Mouse (Mus musculus) midbrain, embryonic 12.5 days (tissue): Measurements from ENCODE around the gene Dnajc30. TPM values are rescaled to one million over a fixed set of nuclear protein-coding genes. Genes with fewer than 3 reads are reported as not detected.

Experiments
- ATAC-seq: fragments of 200-750 bp; cut with Nextera tagmentation; 2 replicates; pipeline ENCODE4 v1.8.0; 2017; ENCODE audit warnings: low read depth, moderate TSS enrichment, moderate library complexity; ENCODE audit not compliant: low FRiP score
- H3K27ac ChIP-seq: fragments of 300-500 bp; sonication (generic); replicated peaks from 2 replicates; pipeline ENCODE4 v1.5.1; 2016; ENCODE audit warnings: mild to moderate bottlenecking
- H3K27me3 ChIP-seq: fragments of 300-500 bp; sonication (generic); 2 replicates; pipeline ENCODE4 v1.6.1; 2016; ENCODE audit warnings: mild to moderate bottlenecking
- H3K36me3 ChIP-seq: fragments of 300-500 bp; sonication (generic); 2 replicates; pipeline ENCODE4 v1.6.1; 2016
- H3K4me1 ChIP-seq: fragments of 300-500 bp; sonication (generic); 2 replicates; pipeline ENCODE4 v1.6.1; 2016
- H3K4me2 ChIP-seq: fragments of 300-500 bp; sonication (generic); replicated peaks from 2 replicates; pipeline ENCODE4 v1.6.1; 2016; ENCODE audit warnings: mild to moderate bottlenecking, moderate library complexity
- H3K4me3 ChIP-seq: fragments of 300-500 bp; sonication (generic); 2 replicates; pipeline ENCODE4 v1.5.1; 2016; ENCODE audit warnings: mild to moderate bottlenecking
- H3K9ac ChIP-seq: fragments of 300-500 bp; sonication (generic); replicated peaks from 2 replicates; pipeline ENCODE4 v1.6.1; 2016; ENCODE audit warnings: mild to moderate bottlenecking, moderate library complexity
- H3K9me3 ChIP-seq: fragments of 300-500 bp; sonication (generic); 2 replicates; pipeline ENCODE4 v1.6.1; 2016; ENCODE audit warnings: mild to moderate bottlenecking
- WGBS: fragments of 180-500 bp; shearing (Covaris S2); methylation state at CpG from one replicate; pipeline ENCODE4 v1.1.7; 2016; 5-methylcytosine and 5-hydroxymethylcytosine counted together
- polyA plus RNA-seq: library from polyadenylated mRNA; unstranded; fragments of >200 nt; fragmentation: Nextera tagmentation; extraction: Ambion mirVana; gene quantifications from 2 replicates; pipeline ENCODE4 v1.2.1, GENCODE M21; 2016

The Dnajc30 gene
- polyA plus RNA-seq, result 27.6 and 28.3 TPM in 2 replicates

DNA sequence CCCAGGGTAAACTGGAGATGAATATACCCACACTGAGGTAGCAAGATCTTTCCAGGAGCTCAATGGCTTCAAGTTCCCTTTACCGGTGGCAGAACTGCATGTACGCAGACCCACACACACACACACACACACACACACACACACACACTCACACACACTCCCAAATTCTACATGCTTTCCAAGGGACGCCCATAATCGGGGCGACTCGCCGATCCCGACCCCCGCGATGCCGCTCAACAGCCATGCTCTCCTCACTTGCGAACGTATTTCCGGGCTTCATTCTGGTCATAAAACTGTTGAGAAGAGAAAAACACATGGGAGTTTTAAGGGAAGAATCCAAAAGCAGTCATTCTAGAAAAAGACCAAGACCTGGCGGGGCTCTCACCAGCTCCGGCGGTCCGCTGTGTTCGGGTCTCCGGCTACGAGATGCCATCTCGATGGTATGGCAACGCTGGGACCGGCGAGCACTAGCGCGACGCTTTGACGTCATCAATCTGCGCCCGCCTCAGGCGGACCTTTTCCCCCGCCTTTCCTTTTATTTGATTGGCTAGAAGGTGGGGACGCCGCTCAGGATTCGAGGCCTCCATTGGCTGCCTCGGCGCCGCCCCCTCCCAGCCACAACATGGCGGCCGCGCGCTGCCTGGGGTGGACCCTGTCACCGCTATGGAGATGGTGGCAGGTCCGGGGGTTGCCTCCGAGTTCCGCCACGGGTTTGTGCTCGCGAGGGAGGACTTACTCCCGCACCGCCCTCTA, at the start of gene Dnajc30:
Gene Dnajc30 (plus strand): TSS at position 574 of the 753 bp plus-strand sequence.
- H3K4me3 ChIP-seq, result peak within 1 kb of the TSS; percentile 95
- peak within 1 kb of the TSS; percentile 93 for H3K4me2 ChIP-seq
- H3K27ac ChIP-seq, result peak within 1 kb of the TSS; percentile 60
- no peaks in the 10 kb centered on the region for H3K9me3 ChIP-seq
- peaks cover 26% of the 10 kb centered on the region for H3K4me1 ChIP-seq
- peaks cover 57% of the 10 kb centered on the region for H3K36me3 ChIP-seq
- H3K27me3 ChIP-seq, result no peaks in the 10 kb centered on the region
- ATAC-seq, result peak; percentile 96
- peak within 1 kb of the TSS; percentile 86 for H3K9ac ChIP-seq
- WGBS, result under 1% methylated on average over 52 of the region's 52 CpGs

DNA sequence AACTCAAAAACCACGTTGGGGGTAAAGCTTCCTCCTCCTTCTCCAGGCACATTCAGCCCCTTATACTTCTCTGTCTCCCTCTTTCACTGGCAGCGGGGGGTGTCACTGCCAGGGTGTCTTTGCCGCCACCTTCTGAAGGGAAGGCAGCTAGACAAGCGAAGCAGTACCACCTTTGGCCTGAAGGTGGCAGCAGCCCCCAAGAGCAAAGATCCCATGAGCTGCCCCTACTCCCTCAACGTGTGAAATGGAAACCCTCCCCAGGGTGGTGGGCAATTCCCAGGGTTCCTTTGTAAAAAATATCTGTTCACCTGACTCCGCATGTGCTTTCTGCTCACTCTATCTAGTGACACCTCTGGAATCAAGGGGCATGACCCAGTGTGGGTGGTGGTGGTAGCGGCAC, 48.5 kb upstream of the Dnajc30 start:
- Histone ChIP-seq H3K4me3 (no peak overlapping the region), H3K36me3 (no peaks in the 10 kb centered on the region), H3K4me2 (no peak overlapping the region), H3K27me3 (peaks cover 20% of the 10 kb centered on the region), H3K9me3 (no peaks in the 10 kb centered on the region), H3K4me1 (peaks cover 29% of the 10 kb centered on the region), H3K27ac (no peak overlapping the region), H3K9ac (no peak overlapping the region)
- 16% methylated on average over 7 of the region's 7 CpGs for WGBS
- ATAC-seq, result no peak

DNA sequence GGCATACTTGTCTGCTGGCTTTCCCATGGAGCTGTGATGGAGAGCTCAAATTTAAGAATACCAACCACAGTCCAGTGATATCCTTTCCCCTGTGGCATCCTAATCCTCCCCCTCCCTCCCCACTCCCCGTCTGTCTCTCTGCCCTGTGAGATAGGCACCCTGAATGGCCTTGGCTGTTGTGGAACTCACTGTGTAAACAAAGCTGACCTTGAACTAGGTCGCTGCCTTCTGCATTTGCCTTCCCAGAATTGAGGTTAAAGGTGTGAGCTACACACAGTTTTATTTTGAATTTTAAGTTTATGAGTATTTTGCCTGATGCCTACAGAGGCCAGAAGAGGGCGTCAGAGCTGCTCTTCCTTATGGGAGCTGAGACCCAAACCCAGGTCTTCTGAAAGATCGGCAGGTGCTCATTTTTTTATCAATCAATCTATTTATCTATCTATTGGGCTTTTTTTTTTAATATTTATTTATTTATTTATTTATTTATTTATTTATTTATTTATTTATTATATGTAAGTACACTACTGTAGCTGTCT, 47.7 kb upstream of the Dnajc30 start:
- H3K4me2 ChIP-seq, result no peak overlapping the region
- H3K36me3 ChIP-seq, result no peaks in the 10 kb centered on the region
- H3K27me3 ChIP-seq, result peaks cover 14% of the 10 kb centered on the region
- 51% methylated on average over 4 of the region's 4 CpGs for WGBS
- no peak overlapping the region for H3K4me3 ChIP-seq
- no peaks in the 10 kb centered on the region for H3K9me3 ChIP-seq
- H3K27ac ChIP-seq, result no peak overlapping the region
- no peak overlapping the region for H3K9ac ChIP-seq
- peaks cover 21% of the 10 kb centered on the region for H3K4me1 ChIP-seq
- no peak for ATAC-seq

DNA sequence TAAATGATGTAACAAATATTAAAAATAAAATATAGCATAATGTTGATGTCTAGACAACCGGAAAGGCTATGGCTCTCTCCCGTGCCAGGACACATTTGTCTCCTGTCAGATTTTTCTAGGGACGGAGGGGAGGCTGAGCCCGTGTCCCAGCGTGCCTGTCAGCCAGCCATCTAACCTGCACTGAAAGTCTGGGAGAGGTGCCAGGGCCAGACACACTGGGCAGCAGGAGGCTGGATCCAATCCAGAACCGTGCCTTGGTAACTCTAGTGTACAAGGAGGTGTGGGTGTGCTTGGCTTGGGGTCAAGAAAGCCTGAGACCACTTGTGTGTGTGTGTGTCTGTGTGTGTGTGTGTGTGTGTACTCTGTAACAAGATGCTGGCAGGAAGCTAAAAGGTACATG, 42.2 kb upstream of the Dnajc30 start:
- no peak for ATAC-seq
- no peak overlapping the region for H3K9ac ChIP-seq
- H3K27ac ChIP-seq, result no peak overlapping the region
- no peak overlapping the region for H3K4me3 ChIP-seq
- H3K9me3 ChIP-seq, result no peaks in the 10 kb centered on the region
- peaks cover 10% of the 10 kb centered on the region for H3K4me1 ChIP-seq
- H3K36me3 ChIP-seq, result no peaks in the 10 kb centered on the region
- no peak overlapping the region for H3K4me2 ChIP-seq
- peaks cover 12% of the 10 kb centered on the region for H3K27me3 ChIP-seq
- 85% methylated on average over 6 of the region's 6 CpGs for WGBS

DNA sequence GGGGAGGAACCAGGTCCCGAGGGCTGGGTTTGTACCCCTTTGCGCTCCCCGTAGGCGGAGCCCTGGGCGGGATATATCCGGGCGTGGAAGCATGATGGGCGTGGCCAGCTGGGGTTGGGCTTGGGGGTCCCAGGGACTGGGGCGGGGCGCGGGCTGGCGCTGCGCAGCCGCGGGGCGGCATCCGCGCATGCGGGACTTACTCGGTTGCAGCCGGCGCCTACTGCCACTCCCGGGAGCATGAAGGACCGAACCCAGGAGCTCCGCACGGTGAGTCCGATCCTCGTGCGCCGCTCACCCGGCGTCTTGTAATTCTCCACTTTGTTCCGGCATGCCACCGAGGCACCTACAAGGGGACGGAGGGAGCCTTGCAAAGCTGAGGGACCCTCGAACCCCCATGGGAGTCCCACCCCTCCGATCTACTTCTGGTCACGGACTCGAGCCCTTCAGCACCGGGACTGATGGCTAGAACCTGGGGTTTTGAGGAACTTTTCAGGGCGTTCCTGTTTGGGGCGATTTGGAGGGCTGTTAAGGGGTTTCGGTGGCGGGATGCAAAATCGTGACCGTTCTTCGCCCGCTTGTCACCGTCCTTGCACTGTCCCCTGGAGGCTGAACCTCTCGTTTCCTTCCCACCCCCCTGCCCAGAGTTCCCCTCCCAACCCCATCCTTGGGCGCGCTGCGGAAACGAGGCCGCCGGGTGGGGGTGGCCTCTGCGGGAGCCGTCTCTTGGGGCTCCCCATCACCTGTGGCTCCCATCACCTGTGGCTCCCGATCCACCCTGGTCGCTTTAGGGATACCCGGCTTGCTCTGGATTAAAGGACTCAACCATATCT, 40.4 kb upstream of the Dnajc30 start, which contains the start of gene Stx1a:
Gene Stx1a (plus strand): TSS at position 139 of the 830 bp plus-strand sequence.
- peak; percentile 97 for ATAC-seq
- H3K4me3 ChIP-seq, result peak within 1 kb of the TSS; percentile 66
- H3K27ac ChIP-seq, result no peak within 1 kb of the TSS
- no peaks in the 10 kb centered on the region for H3K9me3 ChIP-seq
- H3K36me3 ChIP-seq, result no peaks in the 10 kb centered on the region
- 1% methylated on average over 61 of the region's 61 CpGs for WGBS
- H3K4me2 ChIP-seq, result peak within 1 kb of the TSS; percentile 92
- peaks cover 12% of the 10 kb centered on the region for H3K27me3 ChIP-seq
- peaks cover 10% of the 10 kb centered on the region for H3K4me1 ChIP-seq
- peak within 1 kb of the TSS; percentile 59 for H3K9ac ChIP-seq

DNA sequence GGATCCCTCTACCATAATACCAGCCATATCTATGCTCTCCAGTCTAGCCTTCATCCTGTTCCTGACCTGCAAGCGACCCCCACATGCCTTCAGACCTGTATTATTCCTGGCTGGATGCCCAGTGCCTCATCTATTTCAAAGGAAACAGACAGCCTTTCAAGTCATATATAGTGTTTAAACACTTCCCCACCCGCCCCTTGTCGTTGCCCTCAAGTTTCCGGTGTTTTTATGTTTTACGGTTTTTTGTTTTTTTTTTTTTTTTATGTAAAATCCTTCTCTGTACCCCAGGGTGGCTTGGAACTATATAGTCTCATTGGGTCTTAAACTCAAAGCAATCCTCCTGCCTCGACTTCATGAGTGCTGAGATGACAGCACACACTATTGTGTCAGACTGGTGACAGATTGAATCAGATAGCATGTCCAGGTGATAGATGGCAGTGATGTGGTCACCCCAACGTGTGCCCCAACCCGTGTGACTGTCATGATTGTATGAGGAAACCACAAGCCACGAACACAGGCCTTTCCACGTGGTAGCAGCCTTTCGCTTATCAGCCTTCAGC, 39.3 kb upstream of the Dnajc30 start:
- no peak overlapping the region for H3K9ac ChIP-seq
- peaks cover 16% of the 10 kb centered on the region for H3K4me1 ChIP-seq
- 80% methylated on average over 11 of the region's 11 CpGs for WGBS
- peak overlapping the region; percentile 66 for H3K4me3 ChIP-seq
- H3K36me3 ChIP-seq, result no peaks in the 10 kb centered on the region
- peaks cover 12% of the 10 kb centered on the region for H3K27me3 ChIP-seq
- H3K4me2 ChIP-seq, result peak overlapping the region; percentile 92; the same call in 1 of the 2 replicates
- no peak overlapping the region for H3K27ac ChIP-seq
- H3K9me3 ChIP-seq, result no peaks in the 10 kb centered on the region
- no peak for ATAC-seq

DNA sequence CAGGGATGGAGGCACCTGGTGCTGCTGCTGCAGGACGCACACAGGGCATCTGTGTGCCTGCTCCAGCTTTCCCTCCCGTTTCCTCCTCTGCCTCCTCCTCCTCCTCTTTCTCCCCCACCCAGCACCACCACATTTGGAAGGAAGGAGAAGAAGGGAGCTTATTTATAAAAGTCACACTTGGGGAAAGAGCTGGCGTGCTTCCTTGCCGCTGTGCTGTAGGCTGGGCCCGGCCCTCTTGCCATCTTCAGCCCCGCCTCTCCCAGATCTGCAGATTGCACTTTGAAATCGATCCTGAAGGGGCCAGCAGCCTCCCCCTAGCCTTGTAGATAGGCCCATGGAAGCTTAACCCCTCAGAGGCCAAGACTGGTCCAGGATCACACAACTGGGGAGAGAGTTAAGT, 38.1 kb upstream of the Dnajc30 start:
- WGBS, result 26% methylated on average over 7 of the region's 7 CpGs
- Histone ChIP-seq H3K27ac (no peak overlapping the region), H3K36me3 (no peaks in the 10 kb centered on the region), H3K9me3 (0 out of 2 replicates have a peak, but pooled peaks cover 3% of the 10 kb centered on the region), H3K9ac (no peak overlapping the region), H3K4me1 (peaks cover 16% of the 10 kb centered on the region), H3K4me3 (no peak overlapping the region), H3K4me2 (no peak overlapping the region), H3K27me3 (peaks cover 12% of the 10 kb centered on the region)
- no peak for ATAC-seq

DNA sequence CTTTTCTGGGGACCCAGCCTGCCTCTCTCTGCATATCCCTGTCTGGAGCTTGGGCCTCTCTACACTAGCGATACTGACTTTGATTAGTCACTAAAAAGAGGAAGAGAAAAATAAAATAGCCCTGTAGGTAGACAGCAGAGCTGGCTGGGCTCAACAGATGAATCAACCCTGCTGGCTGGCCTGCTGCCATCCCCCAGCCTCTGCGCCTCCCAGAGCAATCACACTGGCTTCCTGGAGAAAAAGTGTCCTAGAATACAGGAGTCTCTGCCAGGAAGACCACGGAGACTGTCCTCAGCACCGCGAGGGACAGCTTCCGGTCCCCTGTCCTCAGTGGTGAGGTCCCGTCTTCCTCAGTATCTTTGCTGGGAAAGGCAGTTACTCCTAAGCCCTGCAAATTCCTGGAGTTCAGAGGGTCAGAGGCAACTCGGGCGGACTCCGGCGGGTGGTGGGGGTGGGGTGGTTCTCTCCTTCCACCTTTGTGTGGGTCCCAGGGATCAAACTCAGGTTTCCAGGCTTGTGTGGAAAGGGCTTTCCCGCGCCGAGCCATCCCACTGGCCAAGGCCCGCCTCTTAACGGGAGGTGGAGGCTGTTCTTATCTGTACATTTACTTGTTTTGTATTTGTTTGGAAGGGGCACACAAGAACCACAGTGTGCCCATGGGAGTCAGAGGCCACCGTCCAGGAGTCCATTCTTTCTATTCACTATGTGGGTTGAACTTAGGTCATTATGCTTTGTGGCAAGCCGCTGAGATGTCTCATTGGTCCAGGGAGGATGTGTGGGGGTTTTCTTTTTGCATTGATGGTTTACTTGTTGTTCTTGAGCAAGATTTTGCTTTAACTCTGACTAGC, 34.8 kb upstream of the Dnajc30 start:
- H3K9me3 ChIP-seq, result 0 out of 2 replicates have a peak, but pooled peaks cover 3% of the 10 kb centered on the region
- ATAC-seq, result no peak
- no peak overlapping the region for H3K27ac ChIP-seq
- H3K4me3 ChIP-seq, result no peak overlapping the region
- peaks cover 4% of the 10 kb centered on the region; the same call in 1 of the 2 replicates for H3K27me3 ChIP-seq
- no peak overlapping the region for H3K9ac ChIP-seq
- peaks cover 11% of the 10 kb centered on the region for H3K4me1 ChIP-seq
- no peak overlapping the region for H3K4me2 ChIP-seq
- no peaks in the 10 kb centered on the region for H3K36me3 ChIP-seq
- 58% methylated on average over 18 of the region's 18 CpGs for WGBS

DNA sequence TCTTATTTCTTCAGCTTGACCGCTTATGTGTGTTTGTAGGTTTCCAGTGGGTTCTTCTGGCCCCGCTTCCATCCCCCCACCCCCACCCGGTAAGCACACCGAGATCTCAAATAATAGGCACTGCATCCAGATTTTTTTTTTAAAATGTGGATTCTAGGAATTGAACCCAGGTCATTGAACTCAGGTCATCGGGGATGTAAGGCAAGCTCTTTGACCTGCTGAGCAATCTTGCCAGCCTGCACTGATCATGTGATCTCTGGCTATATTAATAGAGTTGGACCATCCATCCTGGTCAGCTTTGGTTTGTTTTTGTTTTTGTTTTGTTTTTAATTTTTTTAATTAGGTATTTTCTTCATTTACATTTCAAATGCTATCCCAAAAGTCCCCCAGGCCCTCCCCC, 31.4 kb upstream of the Dnajc30 start:
- Histone ChIP-seq H3K27me3 (no peaks in the 10 kb centered on the region), H3K4me2 (no peak overlapping the region), H3K9ac (no peak overlapping the region), H3K27ac (no peak overlapping the region), H3K36me3 (0 out of 2 replicates have a peak, but pooled peaks cover 3% of the 10 kb centered on the region), H3K9me3 (0 out of 2 replicates have a peak, but pooled peaks cover 3% of the 10 kb centered on the region), H3K4me3 (no peak overlapping the region), H3K4me1 (peaks cover 7% of the 10 kb centered on the region; the same call in 1 of the 2 replicates)
- WGBS, result 93% methylated on average over 5 of the region's 5 CpGs
- ATAC-seq, result no peak

DNA sequence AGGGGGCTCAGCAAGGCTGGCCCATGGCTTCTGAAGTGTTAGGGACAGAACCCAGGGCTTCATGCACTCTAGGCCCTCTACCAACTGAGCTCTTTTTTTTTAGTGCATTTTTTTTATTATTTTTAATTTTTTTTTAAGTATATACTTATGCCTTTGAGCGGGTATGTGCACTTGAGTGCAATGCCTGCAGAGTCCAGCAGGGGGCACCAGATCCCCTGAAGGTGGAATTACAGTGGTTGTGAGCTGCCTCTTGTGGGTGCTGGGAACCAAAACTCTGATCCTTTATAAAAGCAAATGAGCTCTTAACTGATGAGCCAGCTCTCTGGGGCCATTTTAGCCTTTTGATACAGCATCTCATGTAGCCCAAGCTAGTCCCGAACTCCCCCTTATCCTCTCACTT, 29.4 kb upstream of the Dnajc30 start:
- H3K4me1 ChIP-seq, result no peaks in the 10 kb centered on the region
- no peak overlapping the region for H3K27ac ChIP-seq
- H3K27me3 ChIP-seq, result no peaks in the 10 kb centered on the region
- H3K4me3 ChIP-seq, result no peak overlapping the region
- H3K9ac ChIP-seq, result no peak overlapping the region
- H3K36me3 ChIP-seq, result 0 out of 2 replicates have a peak, but pooled peaks cover 15% of the 10 kb centered on the region
- 91% methylated on average over 2 of the region's 2 CpGs for WGBS
- H3K4me2 ChIP-seq, result no peak overlapping the region
- 0 out of 2 replicates have a peak, but pooled peaks cover 3% of the 10 kb centered on the region for H3K9me3 ChIP-seq
- no peak for ATAC-seq
